Mouse (Mus musculus): ENCODE results near the gene Bace1.

Gene Bace1

GRCm38 (mm10) chr9:45838434-45839138, at the start of gene Bace1:
Gene Bace1 (plus strand): TSS chr9:45838580.
- peak; percentile 85 for DNase-seq (ENCODE audit: low read depth, low spot score)

- no peak for DNase-seq (ENCODE audit: low read depth, low spot score)
These were observed 46.8 kb upstream of the Bace1 start for GRCm38 (mm10) chr9:45791456-45792142.

- DNase-seq (ENCODE audit: low read depth, low spot score), result no peak
These were observed 46.1 kb upstream of the Bace1 start for GRCm38 (mm10) chr9:45792235-45792634.

GRCm38 (mm10) chr9:45793697-45794096, 44.7 kb upstream of the Bace1 start:
- no peak for DNase-seq (ENCODE audit: low read depth, low spot score)

GRCm38 (mm10) chr9:45795722-45796121, 42.7 kb upstream of the Bace1 start:
- no peak for DNase-seq (ENCODE audit: low read depth, low spot score)

GRCm38 (mm10) chr9:45797271-45797670, 41.1 kb upstream of the Bace1 start:
- no peak for DNase-seq (ENCODE audit: low read depth, low spot score)

- peak; percentile 29 for DNase-seq (ENCODE audit: low read depth, low spot score)
These were observed 39.8 kb upstream of the Bace1 start for GRCm38 (mm10) chr9:45798467-45799164.

- DNase-seq (ENCODE audit: low read depth, low spot score), result no peak
These were observed 39.0 kb upstream of the Bace1 start for GRCm38 (mm10) chr9:45799402-45799801.

- DNase-seq (ENCODE audit: low read depth, low spot score), result no peak
These were observed 35.2 kb upstream of the Bace1 start for GRCm38 (mm10) chr9:45803070-45803774.

GRCm38 (mm10) chr9:45806847-45807246, 31.5 kb upstream of the Bace1 start:
- no peak for DNase-seq (ENCODE audit: low read depth, low spot score)

GRCm38 (mm10) chr9:45807337-45807736, 31.0 kb upstream of the Bace1 start:
- no peak for DNase-seq (ENCODE audit: low read depth, low spot score)

- DNase-seq (ENCODE audit: low read depth, low spot score), result no peak
These were observed 30.6 kb upstream of the Bace1 start for GRCm38 (mm10) chr9:45807761-45808160.

GRCm38 (mm10) chr9:45811946-45812345, 26.4 kb upstream of the Bace1 start:
- DNase-seq (ENCODE audit: low read depth, low spot score), result no peak

GRCm38 (mm10) chr9:45815113-45815512, 23.3 kb upstream of the Bace1 start:
- DNase-seq (ENCODE audit: low read depth, low spot score), result no peak

GRCm38 (mm10) chr9:45815525-45815924, 22.9 kb upstream of the Bace1 start:
- DNase-seq (ENCODE audit: low read depth, low spot score), result no peak

- no peak for DNase-seq (ENCODE audit: low read depth, low spot score)
These were observed 19.9 kb upstream of the Bace1 start for GRCm38 (mm10) chr9:45818406-45819011.

GRCm38 (mm10) chr9:45827663-45828290, 10.6 kb upstream of the Bace1 start:
- DNase-seq (ENCODE audit: low read depth, low spot score), result no peak

- DNase-seq (ENCODE audit: low read depth, low spot score), result peak; percentile 75
These were observed 10.0 kb upstream of the Bace1 start, which contains the start of gene Cep164 for GRCm38 (mm10) chr9:45828291-45828963. Gene Cep164 (minus strand): TSS chr9:45828691.

- peak; percentile 72 for DNase-seq (ENCODE audit: low read depth, low spot score)
These were observed 9.3 kb upstream of the Bace1 start for GRCm38 (mm10) chr9:45829107-45829506.

GRCm38 (mm10) chr9:45832898-45833297, 5.5 kb upstream of the Bace1 start:
- DNase-seq (ENCODE audit: low read depth, low spot score), result no peak
